Mouse (Mus musculus): ENCODE measurements at regions not wholly inside any gene's neighbourhood (a gene's known extent, or its start where the extent isn't known, plus 50 kb on each side); places are given as distances from the start of the nearest gene placed in this dataset.

DNA sequence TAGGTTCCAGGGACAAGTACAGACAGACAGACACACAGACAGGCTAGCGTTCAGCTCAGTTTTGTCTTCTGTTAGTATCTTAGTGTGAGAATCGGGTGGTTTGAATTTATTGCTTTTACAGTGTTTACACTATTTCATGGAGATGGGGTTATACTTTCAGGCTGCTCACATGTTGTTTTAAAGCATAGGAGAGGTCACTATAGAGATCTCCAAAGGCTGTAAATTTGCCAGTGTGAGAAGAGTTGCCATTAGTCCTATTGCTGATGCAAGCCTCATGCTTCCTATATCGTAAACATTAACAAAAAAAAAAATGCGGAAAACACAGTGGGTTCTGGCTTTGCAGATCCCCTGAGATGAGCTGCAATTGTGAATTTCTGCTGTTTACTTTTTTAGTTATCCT lies 75.5 kb upstream of the Eepd1 start:
- H3K4me3 ChIP-seq (ENCODE audit: control insufficient read depth in 1 of 2, insufficient read depth in 1 of 2, low read depth in 1 of 2, low read length in 2 of 2), result no peak overlapping the region
- no peaks in the 10 kb centered on the region for H3K9me3 ChIP-seq (ENCODE audit: control insufficient read depth, low read length)
- H3K27me3 ChIP-seq (ENCODE audit: control insufficient read depth, insufficient read depth, low read length), result no peaks in the 10 kb centered on the region
- no peaks in the 10 kb centered on the region for H3K4me1 ChIP-seq (ENCODE audit: control insufficient read depth in 2 of 2, insufficient read depth in 2 of 2, low read length in 2 of 2)
- H3K9ac ChIP-seq (ENCODE audit: low read length), result no peak overlapping the region
- H3K36me3 ChIP-seq (ENCODE audit: control insufficient read depth, insufficient read depth, low read length), result no peaks in the 10 kb centered on the region
- no peak overlapping the region for H3K4me2 ChIP-seq (ENCODE audit: low read length)
- no peak overlapping the region for H3K27ac ChIP-seq (replicated peaks in 1 of 2; ENCODE audit: control insufficient read depth in 1 of 2, insufficient read depth in 1 of 2, low read depth in 2 of 2, low read length in 2 of 2)
- no peak for ATAC-seq (ENCODE audit: insufficient number of reproducible peaks, insufficient read depth, low FRiP score, low read depth)
- WGBS, result 90% methylated on average over 4 of the region's 4 CpGs

DNA sequence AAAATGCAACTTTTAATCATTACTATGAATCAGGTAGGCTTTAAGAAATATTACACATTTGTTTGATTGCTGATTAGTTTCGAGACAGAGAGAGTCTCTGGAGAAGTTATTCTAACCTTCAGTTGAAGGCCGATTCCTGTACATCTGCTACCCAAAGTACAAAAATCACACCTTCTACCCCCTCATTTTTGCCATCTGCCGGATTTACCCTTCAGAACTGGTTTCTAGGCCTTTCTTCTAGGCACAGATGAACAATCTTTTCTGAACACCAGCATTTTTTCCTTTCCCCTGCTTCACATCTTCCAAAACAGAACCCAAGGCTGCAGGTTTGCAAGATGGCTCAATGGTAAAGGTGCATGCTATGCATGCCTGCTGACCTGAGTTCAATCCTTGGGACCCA lies 72.8 kb upstream of the Eepd1 start:
- ATAC-seq (ENCODE audit: insufficient number of reproducible peaks, insufficient read depth, low FRiP score, low read depth), result no peak
- no peak overlapping the region for H3K4me3 ChIP-seq (ENCODE audit: control insufficient read depth in 1 of 2, insufficient read depth in 1 of 2, low read depth in 1 of 2, low read length in 2 of 2)
- no peak overlapping the region for H3K9ac ChIP-seq (ENCODE audit: low read length)
- no peak overlapping the region for H3K4me2 ChIP-seq (ENCODE audit: low read length)
- 90% methylated on average over 3 of the region's 3 CpGs for WGBS
- H3K36me3 ChIP-seq (ENCODE audit: control insufficient read depth, insufficient read depth, low read length), result no peaks in the 10 kb centered on the region
- H3K9me3 ChIP-seq (ENCODE audit: control insufficient read depth, low read length), result no peaks in the 10 kb centered on the region
- no peaks in the 10 kb centered on the region for H3K4me1 ChIP-seq (ENCODE audit: control insufficient read depth in 2 of 2, insufficient read depth in 2 of 2, low read length in 2 of 2)
- H3K27me3 ChIP-seq (ENCODE audit: control insufficient read depth, insufficient read depth, low read length), result no peaks in the 10 kb centered on the region
- no peak overlapping the region for H3K27ac ChIP-seq (replicated peaks in 1 of 2; ENCODE audit: control insufficient read depth in 1 of 2, insufficient read depth in 1 of 2, low read depth in 2 of 2, low read length in 2 of 2)

DNA sequence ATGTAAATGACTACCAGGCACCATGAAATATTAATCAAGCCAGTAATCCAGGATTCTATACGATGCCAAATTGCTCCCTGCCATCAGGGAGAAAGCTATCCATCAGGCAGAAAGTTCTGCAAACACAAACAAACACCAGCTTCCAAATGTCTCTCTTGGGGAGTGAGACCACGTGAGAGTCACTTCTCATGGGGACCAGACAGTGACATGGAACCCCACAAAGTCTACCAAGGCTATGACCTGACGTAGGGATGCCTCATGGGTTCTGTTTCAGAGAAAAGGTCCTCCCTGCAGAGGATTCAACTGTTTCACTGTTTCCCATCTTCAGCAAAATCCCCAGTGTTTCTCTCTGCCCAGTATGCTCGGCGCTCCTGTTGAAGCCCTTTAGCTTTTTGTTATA lies 71.6 kb upstream of the Eepd1 start:
- 81% methylated on average over 5 of the region's 5 CpGs for WGBS
- Histone ChIP-seq H3K9me3 (ENCODE audit: control insufficient read depth, low read length) (no peaks in the 10 kb centered on the region), H3K4me2 (ENCODE audit: low read length) (no peak overlapping the region), H3K27me3 (ENCODE audit: control insufficient read depth, insufficient read depth, low read length) (no peaks in the 10 kb centered on the region), H3K4me1 (ENCODE audit: control insufficient read depth in 2 of 2, insufficient read depth in 2 of 2, low read length in 2 of 2) (peaks cover 4 to 5% of the 10 kb centered on the region in 2 experiments; a peak in 2 of 4 replicates), H3K27ac (replicated peaks in 1 of 2; ENCODE audit: control insufficient read depth in 1 of 2, insufficient read depth in 1 of 2, low read depth in 2 of 2, low read length in 2 of 2) (no peak overlapping the region), H3K9ac (ENCODE audit: low read length) (no peak overlapping the region), H3K36me3 (ENCODE audit: control insufficient read depth, insufficient read depth, low read length) (no peaks in the 10 kb centered on the region), H3K4me3 (ENCODE audit: control insufficient read depth in 1 of 2, insufficient read depth in 1 of 2, low read depth in 1 of 2, low read length in 2 of 2) (no peak overlapping the region)
- ATAC-seq (ENCODE audit: insufficient number of reproducible peaks, insufficient read depth, low FRiP score, low read depth), result no peak

DNA sequence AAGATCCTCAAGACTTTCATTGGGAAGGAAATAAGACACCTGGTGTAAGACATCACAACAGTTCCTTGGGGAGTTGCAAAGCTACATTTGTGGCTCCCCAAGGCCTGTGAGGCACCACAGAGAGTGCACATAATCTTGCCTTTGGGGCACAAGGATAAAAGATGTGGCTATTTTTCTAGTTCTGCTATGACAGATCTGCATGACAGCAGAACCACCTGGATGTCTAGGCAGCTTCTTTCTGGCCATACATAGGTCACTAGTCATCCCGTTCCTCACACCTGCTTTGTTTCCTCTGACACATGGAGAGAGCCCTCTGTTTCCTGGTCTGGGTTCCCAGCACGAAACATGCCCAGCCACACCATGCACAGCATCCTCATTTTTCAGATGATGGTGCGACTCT lies 67.5 kb upstream of the Eepd1 start:
- 85% methylated on average over 3 of the region's 3 CpGs for WGBS
- no peak for ATAC-seq (ENCODE audit: insufficient number of reproducible peaks, insufficient read depth, low FRiP score, low read depth)
- peaks cover 6 to 9% of the 10 kb centered on the region in 2 experiments; a peak in 2 of 4 replicates for H3K4me1 ChIP-seq (ENCODE audit: control insufficient read depth in 2 of 2, insufficient read depth in 2 of 2, low read length in 2 of 2)
- H3K27me3 ChIP-seq (ENCODE audit: control insufficient read depth, insufficient read depth, low read length), result no peaks in the 10 kb centered on the region
- no peaks in the 10 kb centered on the region for H3K36me3 ChIP-seq (ENCODE audit: control insufficient read depth, insufficient read depth, low read length)
- no peak overlapping the region for H3K4me3 ChIP-seq (ENCODE audit: control insufficient read depth in 1 of 2, insufficient read depth in 1 of 2, low read depth in 1 of 2, low read length in 2 of 2)
- H3K4me2 ChIP-seq (ENCODE audit: low read length), result no peak overlapping the region
- no peak overlapping the region for H3K9ac ChIP-seq (ENCODE audit: low read length)
- H3K27ac ChIP-seq (replicated peaks in 1 of 2; ENCODE audit: control insufficient read depth in 1 of 2, insufficient read depth in 1 of 2, low read depth in 2 of 2, low read length in 2 of 2), result no peak overlapping the region
- H3K9me3 ChIP-seq (ENCODE audit: control insufficient read depth, low read length), result 0 out of 2 replicates have a peak, but pooled peaks cover 4% of the 10 kb centered on the region

DNA sequence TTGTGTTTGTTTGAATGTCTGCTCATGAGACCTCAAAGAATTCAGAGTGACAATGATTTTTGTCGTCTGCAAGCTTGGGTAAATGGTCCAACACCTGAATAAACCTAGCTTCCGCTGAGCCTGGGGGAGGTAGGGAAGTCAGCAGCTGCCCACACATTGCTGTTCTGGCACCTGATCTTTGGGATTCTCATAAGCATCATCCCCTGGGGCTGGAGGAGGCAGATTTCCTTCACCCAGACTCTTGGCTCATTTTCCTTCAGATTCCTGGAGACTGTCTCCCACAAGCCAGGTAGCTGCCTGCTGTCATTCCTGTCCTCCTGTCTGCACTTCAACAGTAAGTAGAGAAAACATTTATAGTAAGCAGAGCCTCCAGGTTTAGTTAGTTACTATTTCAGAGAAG lies 67.0 kb upstream of the Eepd1 start:
- Histone ChIP-seq H3K27me3 (ENCODE audit: control insufficient read depth, insufficient read depth, low read length) (no peaks in the 10 kb centered on the region), H3K9me3 (ENCODE audit: control insufficient read depth, low read length) (0 out of 2 replicates have a peak, but pooled peaks cover 4% of the 10 kb centered on the region)
- WGBS, result 72% methylated on average over 2 of the region's 2 CpGs

DNA sequence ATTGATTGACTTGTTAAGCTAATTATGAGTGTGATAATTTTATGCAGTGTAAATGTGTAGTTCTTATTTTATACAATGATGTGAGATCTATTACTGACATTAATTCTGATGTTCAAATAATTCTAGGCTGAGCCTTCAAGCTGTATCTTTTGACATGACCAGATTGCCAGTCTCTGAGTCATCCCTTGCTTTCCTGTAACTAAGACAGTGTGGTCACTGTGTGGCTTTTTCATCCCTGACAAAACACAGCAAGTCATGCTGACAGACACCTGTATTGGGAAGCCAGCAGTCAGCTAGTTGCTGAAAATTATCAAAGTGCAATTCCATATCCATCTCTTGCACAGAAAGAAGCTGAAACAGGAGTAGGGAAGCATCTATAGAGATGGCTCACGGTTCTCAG lies 54.4 kb upstream of the Eepd1 start:
- no peaks in the 10 kb centered on the region for H3K36me3 ChIP-seq (ENCODE audit: control insufficient read depth, insufficient read depth, low read length)
- H3K4me3 ChIP-seq (ENCODE audit: control insufficient read depth in 1 of 2, insufficient read depth in 1 of 2, low read depth in 1 of 2, low read length in 2 of 2), result no peak overlapping the region
- H3K9me3 ChIP-seq (ENCODE audit: control insufficient read depth, low read length), result no peaks in the 10 kb centered on the region
- no peak for ATAC-seq (ENCODE audit: insufficient number of reproducible peaks, insufficient read depth, low FRiP score, low read depth)
- no peaks in the 10 kb centered on the region for H3K4me1 ChIP-seq (ENCODE audit: control insufficient read depth in 2 of 2, insufficient read depth in 2 of 2, low read length in 2 of 2)
- H3K27me3 ChIP-seq (ENCODE audit: control insufficient read depth, insufficient read depth, low read length), result no peaks in the 10 kb centered on the region
- WGBS, result 88% methylated on average over 1 of the region's 1 CpGs
- H3K9ac ChIP-seq (ENCODE audit: low read length), result no peak overlapping the region
- H3K27ac ChIP-seq (replicated peaks in 1 of 2; ENCODE audit: control insufficient read depth in 1 of 2, insufficient read depth in 1 of 2, low read depth in 2 of 2, low read length in 2 of 2), result no peak overlapping the region
- no peak overlapping the region for H3K4me2 ChIP-seq (ENCODE audit: low read length)

More for the DNA sequence above, 67.0 kb upstream of the Eepd1 start:
- no peaks in the 10 kb centered on the region for H3K36me3 ChIP-seq (ENCODE audit: control insufficient read depth, insufficient read depth, low read length)
- no peak for ATAC-seq (ENCODE audit: insufficient number of reproducible peaks, insufficient read depth, low FRiP score, low read depth)
- peak overlapping the region in 1 of 2 experiments; percentile 51; a peak in 1 of 4 replicates for H3K27ac ChIP-seq (replicated peaks in 1 of 2; ENCODE audit: control insufficient read depth in 1 of 2, insufficient read depth in 1 of 2, low read depth in 2 of 2, low read length in 2 of 2)
- peaks cover 6 to 9% of the 10 kb centered on the region in 2 experiments; a peak in 2 of 4 replicates for H3K4me1 ChIP-seq (ENCODE audit: control insufficient read depth in 2 of 2, insufficient read depth in 2 of 2, low read length in 2 of 2)
- no peak overlapping the region for H3K9ac ChIP-seq (ENCODE audit: low read length)
- no peak overlapping the region for H3K4me3 ChIP-seq (ENCODE audit: control insufficient read depth in 1 of 2, insufficient read depth in 1 of 2, low read depth in 1 of 2, low read length in 2 of 2)
- H3K4me2 ChIP-seq (ENCODE audit: low read length), result no peak overlapping the region

DNA sequence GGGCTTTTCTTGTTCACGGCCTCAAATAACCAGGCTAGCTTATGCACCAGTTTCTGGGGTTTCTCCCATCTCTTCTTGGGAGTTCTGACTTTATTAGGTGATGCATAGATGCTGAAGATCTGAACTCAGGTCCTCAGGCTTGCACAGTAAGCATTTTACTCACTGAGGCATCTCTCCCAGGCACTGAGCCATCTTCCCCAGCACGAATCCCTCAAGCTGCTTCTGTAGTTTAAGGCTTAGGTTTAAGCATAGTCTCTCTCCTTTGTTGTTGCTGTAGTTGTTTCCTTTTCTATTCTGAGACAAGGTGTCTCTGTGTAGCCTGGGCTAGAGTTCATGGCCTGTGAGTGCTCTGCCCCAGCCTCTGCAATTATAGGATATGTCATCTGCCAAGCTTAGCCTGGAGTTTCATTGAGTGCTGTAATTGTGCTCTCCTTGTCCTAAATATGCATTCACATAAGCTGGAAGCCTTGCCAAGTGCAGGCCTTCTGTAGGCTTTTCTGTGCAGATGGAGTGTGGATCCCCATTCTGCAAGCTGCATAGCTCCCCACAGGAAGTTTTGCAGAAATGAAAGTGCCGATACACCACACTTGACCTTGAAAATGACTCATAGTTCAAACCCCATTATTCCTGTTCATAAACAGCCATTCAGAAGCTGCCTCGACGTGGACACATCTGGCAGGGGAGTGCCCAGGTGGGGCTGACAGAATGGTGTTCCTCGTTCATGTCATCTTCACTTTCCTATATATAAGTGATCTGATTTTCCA lies 51.7 kb upstream of the Eepd1 start:
- Histone ChIP-seq H3K4me1 (ENCODE audit: control insufficient read depth in 2 of 2, insufficient read depth in 2 of 2, low read length in 2 of 2) (no peaks in the 10 kb centered on the region), H3K36me3 (ENCODE audit: control insufficient read depth, insufficient read depth, low read length) (no peaks in the 10 kb centered on the region), H3K27ac (replicated peaks in 1 of 2; ENCODE audit: control insufficient read depth in 1 of 2, insufficient read depth in 1 of 2, low read depth in 2 of 2, low read length in 2 of 2) (no peak overlapping the region), H3K27me3 (ENCODE audit: control insufficient read depth, insufficient read depth, low read length) (no peaks in the 10 kb centered on the region), H3K9me3 (ENCODE audit: control insufficient read depth, low read length) (no peaks in the 10 kb centered on the region), H3K4me3 (ENCODE audit: control insufficient read depth in 1 of 2, insufficient read depth in 1 of 2, low read depth in 1 of 2, low read length in 2 of 2) (no peak overlapping the region), H3K4me2 (ENCODE audit: low read length) (no peak overlapping the region), H3K9ac (ENCODE audit: low read length) (no peak overlapping the region)
- 81% methylated on average over 6 of the region's 6 CpGs for WGBS
- no peak for ATAC-seq (ENCODE audit: insufficient number of reproducible peaks, insufficient read depth, low FRiP score, low read depth)

Data from heart, embryonic 14.5 days (tissue).